Mouse (Mus musculus) liver, embryonic 18 days (tissue): ENCODE data around the gene Olfr486. TPM values are rescaled to one million over a fixed set of nuclear protein-coding genes. Genes with fewer than 3 reads are reported as not detected.

ENCODE experiments used
- polyA plus RNA-seq: library from polyadenylated mRNA; depleted of rRNA; stranded (reverse); fragments of >200 nt; gene quantifications from 2 replicates; pipeline ENCODE4 v1.2.3, GENCODE M21; 2012; rRNA removed

The Olfr486 gene
- polyA plus RNA-seq = not detected in 2 replicates

DNA sequence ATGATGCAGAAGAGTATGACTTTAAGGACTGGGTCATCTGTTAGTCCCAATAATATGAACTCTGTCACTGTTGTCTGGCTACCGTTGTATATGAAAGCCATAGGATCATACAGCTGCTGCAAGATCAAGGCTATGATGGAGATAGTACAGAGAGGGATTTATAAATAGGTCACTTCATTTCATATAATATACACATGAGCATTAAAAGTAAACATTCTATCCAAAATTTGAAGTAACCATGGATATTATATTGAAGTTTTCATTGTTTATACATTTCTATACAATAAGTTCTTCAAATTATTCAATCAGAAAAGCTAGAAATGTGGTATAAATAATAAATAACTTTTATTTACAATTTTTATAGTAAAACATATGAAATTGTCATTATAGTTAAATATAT lies at the start of gene Olfr486:
TSS of gene Olfr486 (minus strand) at position 101 of the 400 bp plus-strand sequence.

DNA sequence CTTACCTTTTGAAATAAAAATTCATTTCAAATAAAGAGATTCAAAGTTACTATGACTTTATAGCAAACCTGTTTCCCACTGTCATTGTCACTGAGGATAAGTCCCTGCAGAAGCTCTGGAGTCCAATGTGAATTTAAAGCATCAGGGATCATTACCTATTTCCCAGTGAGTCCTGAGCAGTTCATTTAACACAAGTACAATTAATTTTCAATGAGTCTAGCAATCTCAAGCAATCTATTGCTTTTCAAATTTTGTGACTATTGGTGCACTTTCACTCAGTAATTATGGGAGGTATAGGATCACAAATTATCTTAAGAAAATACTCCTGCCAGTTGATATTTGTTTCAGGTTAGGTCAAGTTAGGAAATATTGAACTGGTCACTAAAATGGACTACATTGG lies 42.0 kb upstream of the Olfr486 start, which contains the start of gene Olfr487:
TSS of gene Olfr487 (minus strand) at position 101 of the 400 bp plus-strand sequence.

DNA sequence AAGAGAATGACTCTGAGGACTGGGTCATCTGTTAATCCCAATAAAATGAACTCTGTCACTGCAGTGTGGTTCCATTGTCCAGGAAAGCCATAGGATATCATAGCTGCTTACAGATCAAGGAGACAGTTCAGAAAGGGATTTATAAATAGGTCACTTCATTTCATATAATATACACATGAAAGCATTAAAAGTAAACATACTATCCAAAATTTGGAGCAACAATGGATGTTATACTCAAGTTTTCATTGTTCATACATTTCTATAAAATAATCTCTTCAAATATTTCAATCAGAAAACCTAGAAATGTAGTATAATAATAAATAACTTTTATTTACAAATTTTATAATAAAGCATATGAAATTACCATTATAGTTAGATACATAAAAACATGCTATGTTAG lies 12.8 kb downstream of the Olfr486 start, which contains the start of gene Olfr485:
TSS of gene Olfr485 (minus strand) at position 101 of the 400 bp plus-strand sequence.

GRCm38 (mm10) chr7:108127349-108127748 lies 45.2 kb downstream of the Olfr486 start, which contains the start of gene Olfr484:
TSS of gene Olfr484 (minus strand) at chr7:108127449.

Other genes with a start within 250 kb of the Olfr486 start
- not detected in 2 replicates for gene Olfr473, start 242.3 kb downstream of the Olfr486 start, polyA plus RNA-seq
- not detected in 2 replicates for gene Olfr474, start 218.1 kb downstream of the Olfr486 start, polyA plus RNA-seq
- not detected in 2 replicates for gene Olfr476, start 207.9 kb downstream of the Olfr486 start, polyA plus RNA-seq
- gene Olfr477, start 186.0 kb downstream of the Olfr486 start, polyA plus RNA-seq = not detected in 2 replicates
- gene Olfr478, start 138.8 kb downstream of the Olfr486 start, polyA plus RNA-seq = not detected in 2 replicates
- not detected in 2 replicates for gene Olfr479, start 122.0 kb downstream of the Olfr486 start, polyA plus RNA-seq
- gene Olfr480, start 105.4 kb downstream of the Olfr486 start, polyA plus RNA-seq = not detected in 2 replicates
- gene Olfr481, start 92.9 kb downstream of the Olfr486 start, polyA plus RNA-seq = not detected in 2 replicates
- 0.01 TPM in 1 of 2 replicates, not detected in the other for gene Olfr482, start 75.2 kb downstream of the Olfr486 start, polyA plus RNA-seq
- not detected in 2 replicates for gene Olfr483, start 71.9 kb downstream of the Olfr486 start, polyA plus RNA-seq
- not detected in 2 replicates for gene Olfr484, start 45.3 kb downstream of the Olfr486 start, polyA plus RNA-seq
- gene Olfr485, start 12.9 kb downstream of the Olfr486 start, polyA plus RNA-seq = not detected in 2 replicates
- not detected in 2 replicates for gene Olfr487, start 41.9 kb upstream of the Olfr486 start, polyA plus RNA-seq
- not detected in 2 replicates for gene Olfr488, start 85.6 kb upstream of the Olfr486 start, polyA plus RNA-seq
- gene Olfr490, start 116.2 kb upstream of the Olfr486 start, polyA plus RNA-seq = not detected in 2 replicates
- gene Olfr491, start 140.7 kb upstream of the Olfr486 start, polyA plus RNA-seq = not detected in 2 replicates
- not detected in 2 replicates for gene Olfr492, start 150.9 kb upstream of the Olfr486 start, polyA plus RNA-seq
- gene Olfr493, start 174.2 kb upstream of the Olfr486 start, polyA plus RNA-seq = not detected in 2 replicates
- gene Olfr494, start 192.6 kb upstream of the Olfr486 start, polyA plus RNA-seq = not detected in 2 replicates
- not detected in 2 replicates for gene Olfr495, start 220.4 kb upstream of the Olfr486 start, polyA plus RNA-seq
- gene Olfr497, start 247.7 kb upstream of the Olfr486 start, polyA plus RNA-seq = not detected in 2 replicates